Mouse (Mus musculus): ENCODE measurements around the gene Psap.
"Not testable (repeated sequence)": the region's sequence is repeated elsewhere in the genome, so short reads cannot be mapped to it uniquely, and the experiment has no call there.

Gene Psap

GRCm38 (mm10) chr10:60277207-60278005 lies at the start of gene Psap:
Gene Psap (plus strand): TSS chr10:60277627.
- peak; percentile 89 for DNase-seq (ENCODE audit: low spot score)

GRCm38 (mm10) chr10:60227666-60228065 lies 49.8 kb upstream of the Psap start:
- no peak for DNase-seq (ENCODE audit: low spot score)

GRCm38 (mm10) chr10:60229113-60229512 lies 48.3 kb upstream of the Psap start:
- DNase-seq (ENCODE audit: low spot score), result no peak

GRCm38 (mm10) chr10:60230321-60231088 lies 46.9 kb upstream of the Psap start:
- no peak for DNase-seq (ENCODE audit: low spot score)

DNA sequence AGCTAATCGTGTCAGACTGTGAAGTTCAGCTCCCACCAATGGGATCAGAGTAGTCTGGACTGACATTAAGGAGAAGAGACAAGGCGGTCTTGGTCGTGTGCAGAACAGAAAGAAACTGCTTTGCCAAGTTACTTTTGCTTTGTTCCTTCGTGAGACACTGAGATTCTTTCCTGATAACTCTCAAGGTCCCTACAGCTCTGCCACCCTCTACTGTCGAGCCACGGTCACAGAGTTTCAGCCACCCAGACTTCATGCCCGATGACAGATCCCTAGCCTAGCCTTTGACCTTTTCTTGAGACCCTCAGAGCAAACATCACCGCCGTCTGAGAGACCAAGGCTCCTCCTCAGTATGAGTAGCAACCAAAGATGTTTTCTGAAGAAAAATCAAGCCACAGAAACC lies 43.4 kb upstream of the Psap start:
- DNase-seq (ENCODE audit: low spot score), result no peak

DNA sequence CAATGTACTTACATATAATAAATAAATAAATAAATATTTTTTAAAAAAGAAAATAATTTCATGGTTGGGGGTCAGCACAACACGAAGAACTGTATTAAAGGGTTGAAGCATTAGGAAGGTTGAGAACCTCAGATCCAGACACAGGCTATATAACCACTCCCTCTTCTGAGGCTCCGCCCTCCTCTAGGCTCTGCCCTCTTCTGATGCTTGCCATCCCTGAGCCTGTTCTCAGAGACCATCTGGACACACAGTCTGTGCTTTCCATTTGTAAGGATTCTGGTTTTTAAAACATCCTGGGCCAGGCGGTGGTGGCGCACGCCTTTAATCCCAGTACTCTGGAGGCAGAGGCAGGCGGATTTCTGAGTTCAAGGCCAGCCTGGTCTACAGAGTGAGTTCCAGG lies 41.6 kb upstream of the Psap start:
- not testable (repeated sequence) for DNase-seq (ENCODE audit: low spot score)

GRCm38 (mm10) chr10:60237475-60238154 lies 39.8 kb upstream of the Psap start:
- DNase-seq (ENCODE audit: low spot score), result no peak

DNA sequence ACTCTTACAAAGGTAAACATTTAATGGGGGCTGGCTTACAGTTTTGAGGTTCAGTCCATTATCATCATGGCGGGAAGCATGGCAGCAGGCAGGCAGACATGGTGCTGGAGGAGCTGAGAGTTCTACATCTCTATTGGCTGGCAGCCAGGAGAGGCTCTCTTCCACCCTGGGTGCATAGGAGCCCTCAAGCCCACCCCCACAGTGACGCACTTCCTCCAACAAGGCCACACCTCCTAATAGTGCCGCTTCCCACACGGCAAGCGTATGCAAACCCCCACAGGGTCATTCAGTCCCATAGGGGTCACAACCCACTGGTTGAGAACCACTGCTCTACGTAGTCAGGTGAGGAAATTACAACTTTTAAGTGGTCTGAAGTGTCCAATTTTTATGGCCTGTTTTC lies 37.0 kb upstream of the Psap start:
- DNase-seq (ENCODE audit: low spot score), result no peak

- DNase-seq (ENCODE audit: low spot score), result no peak
Measured at GRCm38 (mm10) chr10:60243941-60244340, 33.5 kb upstream of the Psap start.

DNA sequence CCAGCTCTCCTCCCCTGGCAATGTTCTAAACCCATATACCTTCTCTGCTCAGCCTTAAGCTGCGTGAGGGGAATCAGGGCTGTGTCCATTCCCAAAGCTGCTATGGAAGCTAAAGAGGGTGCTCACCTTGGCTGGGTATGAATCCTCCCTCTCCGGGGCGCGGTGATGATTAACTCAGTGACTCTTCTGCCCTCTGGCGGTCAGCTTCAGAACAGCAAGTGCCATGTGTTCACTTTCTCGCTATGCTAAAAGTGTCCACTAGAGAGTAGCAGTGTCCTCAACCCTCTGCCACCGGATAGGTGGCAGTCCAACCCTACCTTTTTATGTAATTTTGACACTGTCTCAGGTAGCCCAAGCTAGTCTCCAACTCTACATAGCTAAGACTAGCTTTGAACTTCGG lies 32.4 kb upstream of the Psap start:
- DNase-seq (ENCODE audit: low spot score), result peak; percentile 88

DNA sequence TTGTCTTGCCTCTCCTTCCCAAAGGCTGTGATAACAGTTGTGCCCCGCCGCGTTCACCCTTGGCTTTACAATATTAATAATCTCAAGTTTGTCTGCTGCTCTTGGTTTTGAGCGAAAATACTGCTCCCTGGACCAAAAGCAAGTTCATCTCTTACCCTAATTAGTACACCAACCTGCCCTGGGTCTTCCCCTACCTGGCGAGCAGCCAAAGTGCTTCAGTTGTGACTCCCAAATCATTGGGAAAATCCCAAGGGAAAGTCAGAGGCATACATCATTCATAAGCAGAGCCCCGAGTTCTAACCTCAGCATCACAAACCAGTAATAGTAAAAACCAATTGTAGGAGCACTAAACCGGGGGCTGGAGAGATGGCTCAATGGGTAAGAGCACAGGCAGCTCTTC lies 31.8 kb upstream of the Psap start:
- DNase-seq (ENCODE audit: low spot score), result no peak

- no peak for DNase-seq (ENCODE audit: low spot score)
Measured at GRCm38 (mm10) chr10:60246519-60246918, 30.9 kb upstream of the Psap start.

GRCm38 (mm10) chr10:60248345-60248744 lies 29.1 kb upstream of the Psap start:
- DNase-seq (ENCODE audit: low spot score), result not testable (repeated sequence)

DNA sequence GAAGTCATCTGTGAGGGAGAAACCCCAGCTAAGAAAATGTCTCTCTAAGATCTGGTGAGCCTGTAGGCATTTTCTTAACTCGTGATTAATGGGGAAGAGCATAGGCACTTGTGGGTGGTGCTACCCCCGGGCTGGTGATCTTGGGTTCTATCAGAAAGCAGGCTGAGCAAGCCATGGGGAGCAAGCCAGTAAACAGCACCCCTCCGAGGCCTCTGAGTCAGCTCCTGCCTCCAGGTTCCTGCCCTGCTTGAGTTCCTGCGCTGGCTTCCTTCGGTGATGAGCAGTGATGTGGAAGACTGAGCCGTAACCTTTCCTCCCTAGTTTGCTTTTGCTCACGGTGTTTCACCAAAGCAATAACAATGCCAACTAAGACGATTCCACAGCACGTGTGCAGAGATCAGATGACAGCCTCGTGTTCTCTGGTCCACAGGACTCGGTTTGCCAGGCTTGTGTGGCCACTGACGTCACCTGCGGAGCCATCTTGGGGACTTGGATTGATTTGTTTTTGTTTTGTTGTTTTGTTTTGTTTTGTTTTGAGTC lies 26.9 kb upstream of the Psap start:
- no peak for DNase-seq (ENCODE audit: low spot score)

DNA sequence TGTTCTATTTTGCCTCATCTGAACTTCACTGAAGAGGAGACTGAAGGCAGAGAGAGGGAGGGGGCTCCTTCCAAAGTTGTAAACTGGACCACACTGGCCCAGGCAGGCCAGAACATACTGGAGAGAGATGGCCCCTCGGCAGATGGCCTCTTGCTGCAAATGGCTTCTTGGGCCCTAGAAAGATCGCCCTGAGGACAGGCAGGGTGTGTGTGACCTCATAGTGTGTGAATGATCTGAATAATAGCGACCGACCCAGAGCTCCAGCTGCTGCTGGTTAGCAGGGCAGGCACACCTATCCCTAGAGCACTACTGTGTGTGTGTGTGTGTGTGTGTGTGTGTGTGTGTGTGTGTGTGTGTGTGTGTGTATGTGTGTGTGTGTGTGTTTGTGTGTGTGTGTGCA lies 25.2 kb upstream of the Psap start:
- DNase-seq (ENCODE audit: low spot score), result no peak

GRCm38 (mm10) chr10:60252606-60253005 lies 24.8 kb upstream of the Psap start:
- DNase-seq (ENCODE audit: low spot score), result no peak

DNA sequence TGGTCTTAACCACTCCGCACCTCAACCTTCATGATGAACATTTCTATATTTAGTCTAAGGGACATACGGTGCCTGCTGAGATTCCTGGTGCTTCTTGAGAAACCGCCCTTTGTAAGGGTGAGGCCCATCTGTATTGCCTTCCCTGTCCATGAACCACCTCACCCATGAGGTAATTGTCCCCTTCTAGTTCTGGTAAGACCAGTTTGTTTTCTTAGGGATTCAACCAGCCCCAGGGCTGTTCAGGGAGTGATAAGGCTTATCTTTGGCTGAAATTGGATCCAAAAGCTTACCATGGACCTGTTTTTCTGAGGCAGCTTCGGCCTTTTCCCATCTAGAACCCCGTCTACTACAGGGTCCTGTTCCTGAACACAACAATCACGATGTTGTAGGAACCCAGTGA lies 21.3 kb upstream of the Psap start:
- no peak for DNase-seq (ENCODE audit: low spot score)

DNA sequence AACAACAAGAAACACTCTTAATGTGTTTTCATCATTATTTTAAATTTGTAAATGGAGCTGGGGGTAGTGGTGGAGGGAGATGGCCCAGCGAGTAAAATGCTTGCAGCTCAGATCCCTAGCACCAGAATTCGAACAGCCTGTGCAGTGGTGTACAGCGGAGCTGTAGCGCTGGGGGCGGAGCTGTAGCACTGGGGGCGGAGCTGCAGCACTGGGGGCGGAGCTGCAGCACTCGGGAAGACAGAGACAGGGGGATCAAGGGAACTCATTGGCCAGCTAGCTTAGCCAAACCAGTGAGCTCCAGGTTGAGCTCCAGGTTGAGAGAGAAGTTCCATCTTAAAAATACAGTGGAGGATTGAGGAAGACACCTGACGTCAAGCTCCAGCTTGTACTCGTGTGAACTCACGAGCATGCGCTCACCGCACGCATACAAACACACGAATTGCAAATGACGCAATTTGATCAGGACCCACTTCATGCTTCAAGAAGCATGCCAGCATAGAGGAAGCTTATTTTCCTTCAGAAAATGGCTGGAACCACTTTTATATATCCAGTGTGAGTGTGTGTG lies 20.1 kb upstream of the Psap start:
- no peak for DNase-seq (ENCODE audit: low spot score)

DNA sequence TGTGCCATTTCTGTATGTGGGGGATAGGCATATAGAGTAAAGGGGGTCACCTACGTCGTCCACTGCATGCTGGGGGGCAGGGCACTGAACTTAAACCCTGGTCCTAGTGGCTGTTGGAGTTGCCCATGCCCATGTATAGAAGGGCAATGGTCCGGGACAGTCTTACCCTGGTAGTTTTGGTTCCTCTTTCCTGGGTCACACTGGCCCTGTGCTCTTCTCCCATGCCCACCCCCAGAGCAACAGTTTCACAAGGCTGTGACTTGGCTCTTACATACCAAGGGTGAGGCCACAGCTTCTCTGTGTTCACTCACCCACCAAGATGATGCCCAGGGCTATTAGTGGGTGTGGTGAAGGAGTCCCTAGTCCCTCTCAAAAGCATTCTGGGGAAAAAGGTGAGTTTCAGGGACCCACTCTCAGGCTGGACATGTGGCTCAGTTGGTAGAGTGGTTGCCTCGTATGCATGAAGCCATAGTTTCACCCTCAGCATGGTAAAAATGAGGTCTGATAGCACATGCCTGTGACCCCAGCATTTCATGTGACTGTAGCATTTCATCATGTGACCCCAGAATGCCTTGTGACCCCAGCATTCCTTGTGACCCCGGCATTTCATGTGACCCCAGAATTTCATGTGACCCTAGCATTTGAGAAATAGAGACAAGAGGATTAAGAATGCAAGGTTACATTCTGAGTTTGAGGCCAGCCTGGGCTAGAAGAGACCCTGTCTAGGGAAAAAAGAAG lies 16.7 kb upstream of the Psap start:
- DNase-seq (ENCODE audit: low spot score), result no peak

GRCm38 (mm10) chr10:60261530-60261929 lies 15.9 kb upstream of the Psap start:
- no peak for DNase-seq (ENCODE audit: low spot score)

DNA sequence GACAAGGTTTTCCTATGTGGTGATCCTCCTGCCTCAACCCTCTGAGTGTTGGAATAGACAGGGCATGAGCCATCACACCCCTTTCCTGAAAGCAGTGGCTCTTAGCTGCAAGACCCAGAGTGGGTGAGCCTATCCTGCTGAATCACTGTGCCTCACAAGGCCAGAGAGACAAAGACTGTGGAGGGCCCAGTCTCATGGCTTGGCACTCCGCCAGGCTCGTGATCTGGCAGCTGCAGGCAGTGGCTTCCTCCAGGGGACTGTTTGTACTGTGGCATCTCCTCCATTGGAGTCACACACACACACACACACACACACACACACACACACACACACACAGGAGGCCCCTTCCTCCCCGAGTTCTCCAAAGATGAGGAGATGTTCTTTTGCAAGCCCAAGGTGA lies 15.0 kb upstream of the Psap start:
- DNase-seq (ENCODE audit: low spot score), result peak; percentile 80

DNA sequence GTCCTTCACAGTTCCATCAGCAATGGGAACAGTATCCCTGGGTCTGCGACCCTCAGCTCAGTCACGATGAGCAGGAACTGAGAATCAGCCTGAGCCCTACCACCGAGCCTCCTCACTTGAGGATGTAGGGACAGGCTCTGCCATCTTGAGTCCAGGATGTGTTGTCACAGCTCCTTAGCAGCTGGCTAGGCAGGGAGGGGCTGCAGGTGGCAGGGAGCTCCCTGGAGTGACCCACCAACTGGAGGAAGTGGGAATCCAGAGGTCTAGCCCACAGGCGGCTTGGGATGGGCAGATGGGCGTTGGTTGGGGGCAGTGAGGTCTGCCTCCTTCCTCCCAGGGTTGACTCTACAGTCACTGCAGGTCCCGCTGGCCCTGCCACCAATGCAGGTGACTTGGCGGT lies 14.1 kb upstream of the Psap start:
- no peak for DNase-seq (ENCODE audit: low spot score)
